Mouse (Mus musculus) liver, embryonic 14.5 days (tissue): ENCODE measurements around the gene Csf2. TPM values are rescaled to one million over a fixed set of nuclear protein-coding genes. Genes with fewer than 3 reads are reported as not detected.

Experiments used
- ATAC-seq: fragments of 200-750 bp; cut with Nextera tagmentation; 2 replicates; pipeline ENCODE4 v1.8.0; 2017; ENCODE audit warnings: moderate number of reproducible peaks, mild to moderate bottlenecking, moderate library complexity; ENCODE audit not compliant: insufficient read depth
- DNase-seq, 3 experiments: peaks; one replicate each; pipeline ENCODE4 v3.0.0-alpha.2; 2012 to 2013; ENCODE audit warnings: low read depth in 3 of 3, low spot score in 3 of 3
- H3K27ac ChIP-seq: fragments of 300-500 bp; sonication (generic); 2 replicates; pipeline ENCODE4 v1.5.1; 2014; ENCODE audit warnings: moderate library complexity, mild to moderate bottlenecking, control low read depth, inconsistent platforms
- H3K27me3 ChIP-seq: fragments of 300-500 bp; sonication (generic); 2 replicates; pipeline ENCODE4 v1.6.1; 2014; ENCODE audit warnings: mild to moderate bottlenecking, low read length, moderate library complexity; ENCODE audit not compliant: control insufficient read depth, insufficient read depth
- H3K36me3 ChIP-seq: fragments of 300-500 bp; sonication (generic); replicated peaks from 2 replicates; pipeline ENCODE4 v1.6.1; 2014; ENCODE audit warnings: low read depth; ENCODE audit not compliant: control insufficient read depth, insufficient read depth
- H3K4me1 ChIP-seq, 2 experiments: fragments of 200-500 bp in 1 of 2; fragments of 300-500 bp in 1 of 2; sonication (generic) in 1 of 2; replicated peaks; 2 replicates each; pipeline ENCODE4 v1.6.1; 2012 to 2014; ENCODE audit warnings: antibody characterized with exemption in 1 of 2, inconsistent platforms in 1 of 2, low read length in 1 of 2; ENCODE audit not compliant: control insufficient read depth in 2 of 2, insufficient read depth in 2 of 2
- H3K4me2 ChIP-seq: fragments of 300-500 bp; sonication (generic); 2 replicates; pipeline ENCODE4 v1.6.1; 2014; ENCODE audit warnings: low read depth, mild to moderate bottlenecking, control low read depth, moderate library complexity
- H3K4me3 ChIP-seq, 2 experiments: fragments of 200-500 bp in 1 of 2; fragments of 300-500 bp in 1 of 2; sonication (generic) in 1 of 2; 2 replicates each; pipeline ENCODE4 v1.5.1; 2012 to 2014; ENCODE audit warnings: low read depth in 2 of 2, low read length in 2 of 2, mild to moderate bottlenecking in 2 of 2, control low read depth in 1 of 2, inconsistent platforms in 1 of 2, moderate library complexity in 1 of 2; ENCODE audit not compliant: insufficient read depth in 1 of 2
- H3K9ac ChIP-seq: fragments of 300-500 bp; sonication (generic); replicated peaks from 2 replicates; pipeline ENCODE4 v1.6.1; 2014; ENCODE audit warnings: mild to moderate bottlenecking, control low read depth, moderate library complexity
- H3K9me3 ChIP-seq: fragments of 300-500 bp; sonication (generic); 2 replicates; pipeline ENCODE4 v1.6.1; 2016; ENCODE audit warnings: low read length, mixed read lengths; ENCODE audit not compliant: control insufficient read depth
- CTCF ChIP-seq: IDR thresholded peaks from 2 replicates; pipeline ENCODE4 v1.5.1; 2016; ENCODE audit warnings: antibody characterized with exemption, low read depth, control low read depth
- EP300 ChIP-seq: IDR thresholded peaks from 2 replicates; pipeline ENCODE4 v1.6.1; 2016; ENCODE audit warnings: antibody characterized with exemption, low read depth
- WGBS: fragments of 180-500 bp; shearing (Covaris S2); extraction: QIAGEN DNeasy Blood & Tissue Kit; methylation state at CpG from one replicate; pipeline ENCODE4 v1.1.7; 2014; ENCODE audit not compliant: insufficient replicate concordance; 5-methylcytosine and 5-hydroxymethylcytosine counted together
- polyA plus RNA-seq, 2 experiments: library from polyadenylated mRNA; depleted of rRNA in 1 of 2; stranded (reverse) in 1 of 2; unstranded in 1 of 2; fragments of >200 nt; fragmentation: Nextera tagmentation in 1 of 2; extraction: Ambion mirVana in 1 of 2; gene quantifications; 2 replicates each; pipeline versions ENCODE4 v1.2.1 to v1.2.3; 2012 to 2014

The Csf2 gene
- polyA plus RNA-seq, 2 experiments: not detected

DNA sequence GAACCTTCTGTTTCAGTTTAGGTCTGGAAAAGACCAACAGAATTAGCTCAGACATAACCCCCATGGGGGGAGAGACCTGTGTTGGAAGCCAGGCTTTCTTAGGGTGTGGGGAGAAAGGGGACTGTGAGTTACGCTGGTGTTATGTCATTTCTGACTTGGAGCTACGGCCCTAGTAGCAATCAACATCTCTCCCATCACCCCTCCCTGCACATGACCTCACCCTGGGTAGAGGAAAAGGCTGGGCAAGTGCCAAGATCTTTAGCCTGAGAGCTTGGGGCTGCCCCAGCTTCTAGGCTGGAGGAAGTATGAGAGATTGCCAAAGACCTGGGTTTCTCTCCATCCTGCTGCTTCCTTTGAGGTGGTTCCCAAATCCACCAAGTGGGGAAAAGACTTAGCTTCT is 12.5 kb downstream of the Csf2 start:
- H3K36me3 ChIP-seq: no peaks in the 10 kb centered on the region
- no peaks in the 10 kb centered on the region for H3K9me3 ChIP-seq
- no peaks in the 10 kb centered on the region for H3K4me1 ChIP-seq
- H3K27me3 ChIP-seq: no peaks in the 10 kb centered on the region
- ATAC-seq: no peak
- H3K27ac ChIP-seq: no peak overlapping the region
- no peak overlapping the region for H3K9ac ChIP-seq
- WGBS: 63% methylated on average over 2 of the region's 2 CpGs
- TF ChIP-seq CTCF (no peak), EP300 (no peak)
- no peak for DNase-seq
- H3K4me3 ChIP-seq: no peak overlapping the region
- H3K4me2 ChIP-seq: no peak overlapping the region

DNA sequence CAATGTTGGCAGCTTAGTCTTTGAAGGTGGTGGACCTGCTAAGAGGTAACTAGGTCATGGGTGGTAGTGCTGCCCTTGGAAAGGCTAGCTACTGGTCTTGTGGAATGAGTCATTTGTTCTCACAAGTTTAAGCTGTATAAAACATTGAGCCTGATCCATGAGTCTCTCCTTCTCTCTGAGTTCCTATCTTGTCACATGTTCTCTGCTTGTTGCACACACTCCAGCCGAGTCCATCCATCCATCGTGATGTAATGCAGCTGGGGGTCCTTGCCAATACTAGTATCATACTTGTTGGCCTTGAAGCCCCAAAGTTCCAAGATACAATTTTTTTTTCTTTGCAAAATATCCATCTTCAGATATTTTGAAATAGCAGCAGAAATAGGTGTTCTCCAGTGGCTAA is 22.0 kb downstream of the Csf2 start:
- Histone ChIP-seq H3K4me2 (no peak overlapping the region), H3K4me3 (no peak overlapping the region), H3K4me1 (no peaks in the 10 kb centered on the region), H3K27me3 (no peaks in the 10 kb centered on the region), H3K9me3 (no peaks in the 10 kb centered on the region), H3K9ac (no peak overlapping the region), H3K27ac (no peak overlapping the region), H3K36me3 (no peaks in the 10 kb centered on the region)
- ATAC-seq (no peak), DNase-seq (no peak)
- 62% methylated on average over 2 of the region's 2 CpGs for WGBS
- no peak for TF ChIP-seq EP300
- TF ChIP-seq CTCF: no peak

GRCm38 (mm10) chr11:54224475-54224986 is 24.9 kb downstream of the Csf2 start:
- no peak for DNase-seq
- TF ChIP-seq CTCF (no peak), EP300 (no peak)
- Histone ChIP-seq H3K4me3 (no peak overlapping the region), H3K27ac (no peak overlapping the region), H3K9ac (no peak overlapping the region), H3K36me3 (no peaks in the 10 kb centered on the region), H3K9me3 (no peaks in the 10 kb centered on the region), H3K4me1 (no peaks in the 10 kb centered on the region), H3K4me2 (no peak overlapping the region), H3K27me3 (no peaks in the 10 kb centered on the region)
- WGBS: 61% methylated on average over 5 of the region's 5 CpGs
- ATAC-seq: no peak

DNA sequence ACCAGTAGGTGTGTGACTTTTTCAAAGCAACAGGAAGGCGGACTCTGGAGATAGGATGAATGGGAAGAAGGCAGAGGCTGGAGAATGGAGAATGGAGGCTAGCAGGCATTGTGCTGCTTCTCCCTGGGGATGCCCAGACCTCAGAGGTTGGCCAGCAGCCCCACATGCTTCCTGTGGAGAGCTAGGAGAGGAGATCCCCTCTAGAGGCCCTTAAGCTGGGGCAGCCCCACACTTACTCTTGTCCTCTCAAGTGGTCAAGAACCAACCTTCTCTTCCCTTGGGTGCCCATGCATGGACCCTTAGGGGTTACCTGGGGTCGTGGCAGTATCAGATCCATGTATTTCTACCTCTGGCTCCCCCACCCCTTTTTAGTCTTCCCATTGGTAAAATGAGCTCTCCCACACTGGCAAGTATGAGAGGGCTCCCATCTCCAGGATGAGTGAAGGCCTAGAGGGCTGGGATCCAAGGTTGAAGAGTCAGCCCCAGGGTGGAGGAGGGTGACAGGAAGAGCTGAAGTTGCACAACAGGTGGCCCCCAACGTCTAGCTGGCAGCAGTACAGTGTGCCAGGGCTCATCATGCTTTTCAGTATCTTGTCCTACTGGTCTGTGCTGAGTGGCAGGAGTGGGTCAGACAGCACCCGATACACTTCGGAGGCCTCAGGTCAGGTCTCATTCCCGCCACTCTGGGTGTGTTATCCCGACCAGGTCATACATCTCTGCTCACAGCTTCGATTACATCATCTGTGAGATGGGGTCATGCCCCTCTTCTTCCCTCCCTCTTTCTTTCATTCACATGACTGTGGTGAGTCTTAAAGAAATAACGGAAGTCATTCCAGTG is 25.6 kb downstream of the Csf2 start:
- no peak overlapping the region for H3K4me2 ChIP-seq
- H3K4me1 ChIP-seq: no peaks in the 10 kb centered on the region
- no peaks in the 10 kb centered on the region for H3K27me3 ChIP-seq
- no peaks in the 10 kb centered on the region for H3K9me3 ChIP-seq
- TF ChIP-seq EP300 (no peak), CTCF (no peak)
- DNase-seq: no peak
- H3K4me3 ChIP-seq: no peak overlapping the region
- WGBS: 59% methylated on average over 9 of the region's 9 CpGs
- no peak for ATAC-seq
- no peaks in the 10 kb centered on the region for H3K36me3 ChIP-seq
- no peak overlapping the region for H3K27ac ChIP-seq
- no peak overlapping the region for H3K9ac ChIP-seq

DNA sequence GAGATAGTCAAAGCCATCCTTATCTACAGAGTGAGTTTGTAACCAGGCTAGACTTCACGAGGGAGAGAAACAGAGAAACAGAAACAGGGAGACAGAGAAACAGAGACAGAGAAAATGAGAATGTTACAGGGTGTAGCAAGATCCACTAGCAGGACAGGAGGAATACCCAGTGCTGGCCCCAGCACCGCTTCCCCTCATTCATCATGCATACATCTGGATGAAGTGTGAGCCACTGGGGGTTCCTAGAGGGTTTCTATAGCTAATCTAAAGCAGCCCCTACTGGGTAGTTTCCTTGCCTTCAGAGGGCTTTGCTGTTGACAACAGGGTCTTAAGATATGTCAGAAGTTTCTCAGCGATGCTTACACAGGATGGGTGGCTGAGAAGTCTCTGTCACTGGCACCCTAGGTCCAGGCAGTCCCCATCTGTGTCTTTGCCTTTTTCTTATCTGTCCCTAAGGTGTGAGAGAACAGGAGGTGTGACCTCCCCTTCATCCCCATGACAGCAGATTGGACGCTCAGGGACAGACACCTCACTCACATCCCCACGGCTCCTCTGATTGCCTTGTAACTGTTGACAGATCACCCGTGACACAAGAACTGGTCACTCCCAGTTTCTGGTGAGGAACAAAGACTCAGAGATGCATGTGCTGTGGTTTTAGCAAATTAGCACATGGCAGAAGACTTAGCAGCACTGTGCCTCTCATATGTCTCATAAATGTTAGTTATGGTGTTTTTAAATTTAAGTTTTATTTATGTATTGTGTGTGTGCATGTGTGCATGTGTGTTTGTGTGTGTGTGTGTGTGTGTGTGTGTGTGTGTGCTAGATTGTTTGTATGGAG is 29.3 kb downstream of the Csf2 start:
- no peaks in the 10 kb centered on the region for H3K36me3 ChIP-seq
- 23% methylated on average over 6 of the region's 6 CpGs for WGBS
- TF ChIP-seq EP300 (no peak), CTCF (no peak)
- DNase-seq (no peak), ATAC-seq (no peak)
- H3K4me2 ChIP-seq: no peak overlapping the region
- H3K9me3 ChIP-seq: no peaks in the 10 kb centered on the region
- H3K4me3 ChIP-seq: no peak overlapping the region
- no peak overlapping the region for H3K9ac ChIP-seq
- H3K4me1 ChIP-seq: no peaks in the 10 kb centered on the region
- H3K27ac ChIP-seq: no peak overlapping the region
- H3K27me3 ChIP-seq: no peaks in the 10 kb centered on the region
